Mouse (Mus musculus) CH12.LX (cell line): ENCODE data around the gene 2210408I21Rik. TPM values are rescaled to one million over a fixed set of nuclear protein-coding genes. Genes with fewer than 3 reads are reported as not detected.
"Not testable (repeated sequence)": the region's sequence is repeated elsewhere in the genome, so short reads cannot be mapped to it uniquely, and the experiment has no call there.

Experiments
- DNase-seq: peaks from one replicate; pipeline ENCODE4 v3.0.0-alpha.2; 2013; ENCODE audit errors: extremely low read depth
- H3K27ac ChIP-seq: 2 replicates; pipeline ENCODE4 v1.5.1; 2012; ENCODE audit warnings: low read depth, mild to moderate bottlenecking, control low read depth, moderate library complexity; ENCODE audit not compliant: insufficient read depth
- H3K27me3 ChIP-seq: replicated peaks from 2 replicates; pipeline ENCODE3; 2012; ENCODE audit warnings: inconsistent platforms
- H3K36me3 ChIP-seq, 2 experiments: replicated peaks in 1 of 2; 2 replicates each; pipeline versions ENCODE3 to v1.6.1; 2012; ENCODE audit warnings: inconsistent platforms in 1 of 2, low read length in 1 of 2, mild to moderate bottlenecking in 1 of 2, mixed read lengths in 1 of 2, moderate library complexity in 1 of 2; ENCODE audit not compliant: control insufficient read depth in 1 of 2, insufficient read depth in 1 of 2
- H3K4me1 ChIP-seq, 2 experiments: 2 replicates each; pipeline ENCODE4 v1.6.1; 2012; ENCODE audit warnings: inconsistent platforms in 1 of 2, moderate library complexity in 1 of 2; ENCODE audit not compliant: insufficient read depth in 2 of 2, control insufficient read depth in 1 of 2
- H3K4me2 ChIP-seq: 2 replicates; pipeline ENCODE4 v1.6.1; 2012; ENCODE audit warnings: low read depth, mild to moderate bottlenecking, control low read depth; ENCODE audit not compliant: poor library complexity, insufficient read depth, severe bottlenecking
- H3K4me3 ChIP-seq, 3 experiments: fragments of 150-350 bp in 1 of 3; sonication (generic) in 1 of 3; replicated peaks in 1 of 3; 2 replicates each; pipeline versions ENCODE3 to v1.5.1; 2011 to 2012; ENCODE audit warnings: low read depth in 2 of 3, low read length in 2 of 3, mild to moderate bottlenecking in 2 of 3, moderate library complexity in 2 of 3, control low read depth in 1 of 3, improper control_type of control experiment in 1 of 3, inconsistent platforms in 1 of 3, mixed read lengths in 1 of 3; ENCODE audit not compliant: poor library complexity in 1 of 3
- H3K79me2 ChIP-seq: replicated peaks from 2 replicates; pipeline ENCODE4 v1.6.1; 2012; ENCODE audit warnings: mild to moderate bottlenecking, moderate library complexity; ENCODE audit not compliant: control insufficient read depth, poor library complexity, insufficient read depth, severe bottlenecking; ENCODE audit errors: extremely low read depth
- H3K9ac ChIP-seq: 2 replicates; pipeline ENCODE4 v1.6.1; 2012; ENCODE audit warnings: low read depth, mild to moderate bottlenecking, control low read depth, moderate library complexity; ENCODE audit not compliant: insufficient read depth
- H3K9me3 ChIP-seq: replicated peaks from 2 replicates; pipeline ENCODE3; 2012; ENCODE audit warnings: low read length, inconsistent platforms, mixed read lengths
- CHD1 ChIP-seq: IDR thresholded peaks from 2 replicates; pipeline ENCODE4 v1.6.1; 2012; ENCODE audit warnings: low read depth, low read length, improper control_type of control experiment, inconsistent platforms
- CHD2 ChIP-seq: IDR thresholded peaks from 2 replicates; pipeline ENCODE4 v1.6.1; 2011; ENCODE audit warnings: low read length, improper control_type of control experiment
- E2F4 ChIP-seq: IDR thresholded peaks from 2 replicates; pipeline ENCODE4 v1.6.1; 2011; ENCODE audit warnings: low read depth, low read length, improper control_type of control experiment; ENCODE audit not compliant: insufficient replicate concordance
- ELF1 ChIP-seq: IDR thresholded peaks from 2 replicates; pipeline ENCODE4 v1.6.1; 2014; ENCODE audit warnings: low read depth, mild to moderate bottlenecking, inconsistent platforms, low read length, improper control_type of control experiment
- ETS1 ChIP-seq: conservative IDR thresholded peaks from 2 replicates; pipeline ENCODE4 v1.6.1; 2012; ENCODE audit warnings: low read depth, mild to moderate bottlenecking, inconsistent platforms, low read length, improper control_type of control experiment, moderate library complexity
- HCFC1 ChIP-seq: IDR thresholded peaks from 2 replicates; pipeline ENCODE4 v1.6.1; 2012; ENCODE audit warnings: low read depth, mild to moderate bottlenecking, inconsistent platforms, low read length, improper control_type of control experiment
- IRF4 ChIP-seq: IDR thresholded peaks from 2 replicates; pipeline ENCODE4 v1.6.1; 2014; ENCODE audit warnings: low read depth, mild to moderate bottlenecking, inconsistent platforms, low read length, improper control_type of control experiment
- KAT2A ChIP-seq: IDR thresholded peaks from 2 replicates; pipeline ENCODE4 v1.6.1; 2012; ENCODE audit warnings: low read length, improper control_type of control experiment, inconsistent platforms; ENCODE audit not compliant: insufficient replicate concordance
- MAX ChIP-seq: IDR thresholded peaks from 2 replicates; pipeline ENCODE4 v1.6.1; 2011; ENCODE audit warnings: low read length, improper control_type of control experiment
- MEF2A ChIP-seq: IDR thresholded peaks from 2 replicates; pipeline ENCODE4 v1.6.1; 2014; ENCODE audit warnings: low read depth, mild to moderate bottlenecking, inconsistent platforms, low read length, improper control_type of control experiment, borderline replicate concordance
- MXI1 ChIP-seq: IDR thresholded peaks from 2 replicates; pipeline ENCODE4 v1.6.1; 2011; ENCODE audit warnings: mild to moderate bottlenecking, low read depth, low read length, improper control_type of control experiment
- NELFE ChIP-seq: IDR thresholded peaks from 2 replicates; pipeline ENCODE4 v1.6.1; 2011; ENCODE audit warnings: low read depth, low read length, improper control_type of control experiment
- PAX5 ChIP-seq: IDR thresholded peaks from 2 replicates; pipeline ENCODE4 v1.6.1; 2012; ENCODE audit warnings: low read length, inconsistent platforms, mixed read lengths
- POLR2A ChIP-seq: IDR thresholded peaks from 2 replicates; pipeline ENCODE4 v1.6.1; 2011; ENCODE audit warnings: low read depth, mild to moderate bottlenecking, improper control_type of control experiment, low read length
- RAD21 ChIP-seq: IDR thresholded peaks from 2 replicates; pipeline ENCODE4 v1.6.1; 2011; ENCODE audit warnings: low read depth, mild to moderate bottlenecking, low read length, improper control_type of control experiment, moderate library complexity
- SIN3A ChIP-seq: IDR thresholded peaks from 2 replicates; pipeline ENCODE4 v1.6.1; 2012; ENCODE audit warnings: low read length, improper control_type of control experiment, inconsistent platforms
- SMC3 ChIP-seq: IDR thresholded peaks from 2 replicates; pipeline ENCODE4 v1.6.1; 2011; ENCODE audit warnings: low read depth, low read length, improper control_type of control experiment
- TBP ChIP-seq: conservative IDR thresholded peaks from 2 replicates; pipeline ENCODE4 v1.6.1; 2011; ENCODE audit warnings: low read depth, low read length, improper control_type of control experiment
- TCF12 ChIP-seq: IDR thresholded peaks from 2 replicates; pipeline ENCODE4 v1.6.1; 2014; ENCODE audit warnings: low read depth, mild to moderate bottlenecking, inconsistent platforms, low read length, improper control_type of control experiment
- UBTF ChIP-seq: IDR thresholded peaks from 2 replicates; pipeline ENCODE4 v1.6.1; 2012; ENCODE audit warnings: low read depth, mild to moderate bottlenecking, inconsistent platforms, low read length, improper control_type of control experiment, moderate library complexity
- dilution Hi-C: fragments of 300-500 bp; cut with MboI; formaldehyde crosslinking; loops from 2 replicates; pipeline ENCODE4 v1.14.3; 2020; ENCODE audit warnings: low sequenced_read_pairs; ENCODE audit not compliant: extremely low pct_unique_long_range_greater_than_20kb, extremely low pct_ligation_motif_present
- in situ Hi-C: fragments of 300-500 bp; cut with MboI; formaldehyde crosslinking; loops from 3 replicates; pipeline ENCODE4 v1.14.3; 2019; ENCODE audit warnings: low sequenced_read_pairs, low pct_ligation_motif_present, low pct_unique_long_range_greater_than_20kb, mixed read lengths
- polyA plus RNA-seq: library from polyadenylated mRNA; unstranded; fragments of >175 nt; gene quantifications from 2 replicates; pipeline ENCODE4 v1.2.1, GENCODE M21; 2012; ENCODE audit warnings: low read depth; ENCODE audit not compliant: insufficient read length
- total RNA-seq, 2 experiments: library from RNA; depleted of rRNA; stranded (reverse); fragments of 300-350 nt in 1 of 2; fragments of >200 nt in 1 of 2; gene quantifications; 2 replicates each; pipeline ENCODE4 v1.2.3; 2012 to 2014

The 2210408I21Rik gene
- total RNA-seq (2012; rRNA removed) (5.6 and 7.6 TPM in 2 replicates), total RNA-seq (2014; rRNA removed) (14.7 and 24.2 TPM in 2 replicates), polyA plus RNA-seq (5.3 and 7.7 TPM in 2 replicates)

DNA sequence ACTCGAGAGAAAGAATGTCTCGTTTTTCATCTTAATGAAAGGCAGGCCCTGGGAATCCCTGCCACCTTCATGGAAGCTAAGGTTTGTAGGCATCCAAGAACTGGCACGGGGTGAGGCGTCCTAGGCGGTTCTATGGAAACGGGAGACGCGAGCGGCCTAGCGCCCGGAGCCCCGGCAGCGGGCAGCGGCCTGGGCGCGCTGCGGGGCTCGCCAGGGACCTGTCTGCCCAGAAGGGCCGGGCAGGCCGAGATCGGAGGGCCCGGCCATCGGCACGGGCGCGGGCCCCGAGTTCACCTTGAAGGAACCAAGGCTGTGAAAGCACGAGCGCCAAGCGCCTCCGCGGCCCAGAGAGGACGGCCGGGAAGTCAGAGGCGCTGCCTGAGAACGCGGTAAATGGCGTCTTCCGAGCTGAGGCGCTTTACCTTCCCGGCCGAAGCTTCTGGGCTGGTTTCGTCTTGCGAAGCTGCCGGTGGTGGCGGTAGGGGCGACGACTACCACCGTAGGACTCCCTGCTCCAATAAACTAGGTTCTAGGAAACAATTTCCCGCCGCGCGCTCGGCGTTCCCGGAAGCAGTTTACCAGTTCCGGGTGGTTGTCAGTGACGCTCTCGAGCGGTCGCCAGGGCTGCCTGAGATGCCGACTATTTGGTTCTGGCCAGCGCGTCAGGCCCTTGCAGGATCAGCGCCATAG, at the start of gene 2210408I21Rik, which contains the start of gene Slf1:
Gene 2210408I21Rik (plus strand): TSS at position 610 of the 690 bp plus-strand sequence.
Gene Slf1 (minus strand): TSS at position 543 of the 690 bp plus-strand sequence.
- H3K4me1 ChIP-seq: peaks cover 0 to 35% of the 10 kb centered on the region in 2 experiments; a peak in 2 of 4 replicates
- H3K4me3 ChIP-seq: peak within 1 kb of the TSS; percentile 82 to 88 (median 87)
- H3K36me3 ChIP-seq: peaks cover 3 to 4% of the 10 kb centered on the region in 2 experiments
- in situ Hi-C loops: loop anchor here (10.0 kb wide), 1 partner anchor 80 kb away; no protein-coding TSS in a partner anchor
- H3K27ac ChIP-seq: peak within 1 kb of the TSS; percentile 91
- H3K27me3 ChIP-seq: no peaks in the 10 kb centered on the region
- TF ChIP-seq CHD2: peak; percentile 90
- TF ChIP-seq HCFC1: peak; percentile 91
- peak; percentile 92 for TF ChIP-seq KAT2A
- TF ChIP-seq PAX5: no peak
- no peak for TF ChIP-seq RAD21
- peak; percentile 89 for TF ChIP-seq UBTF
- peak; percentile 41; the same call in 1 of the 2 replicates for TF ChIP-seq MEF2A
- TF ChIP-seq E2F4: peak; percentile 99
- peak; percentile 95 for TF ChIP-seq MXI1
- TF ChIP-seq TBP: peak; percentile 57
- TF ChIP-seq NELFE: peak; percentile 82
- peak; percentile 34; the same call in 1 of the 2 replicates for TF ChIP-seq IRF4
- TF ChIP-seq SIN3A: peak; percentile 100
- no peak for TF ChIP-seq SMC3
- peak; percentile 88 for TF ChIP-seq ELF1
- TF ChIP-seq MAX: no peak
- no peak for TF ChIP-seq ETS1
- peak; percentile 62 for TF ChIP-seq TCF12
- peak; percentile 80 for TF ChIP-seq POLR2A
- TF ChIP-seq CHD1: 0 out of 2 replicates have a peak, but pooled peaks have one; percentile 10
- TF ChIP-seq, all 38 proteins: peak for 15
- dilution Hi-C loops: no loop called here
- Histone ChIP-seq H3K4me2 (peak within 1 kb of the TSS; percentile 82), H3K9ac (peak within 1 kb of the TSS; percentile 87), H3K79me2 (peaks cover 36% of the 10 kb centered on the region), H3K9me3 (no peaks in the 10 kb centered on the region)
- DNase-seq: peak; percentile 89

DNA sequence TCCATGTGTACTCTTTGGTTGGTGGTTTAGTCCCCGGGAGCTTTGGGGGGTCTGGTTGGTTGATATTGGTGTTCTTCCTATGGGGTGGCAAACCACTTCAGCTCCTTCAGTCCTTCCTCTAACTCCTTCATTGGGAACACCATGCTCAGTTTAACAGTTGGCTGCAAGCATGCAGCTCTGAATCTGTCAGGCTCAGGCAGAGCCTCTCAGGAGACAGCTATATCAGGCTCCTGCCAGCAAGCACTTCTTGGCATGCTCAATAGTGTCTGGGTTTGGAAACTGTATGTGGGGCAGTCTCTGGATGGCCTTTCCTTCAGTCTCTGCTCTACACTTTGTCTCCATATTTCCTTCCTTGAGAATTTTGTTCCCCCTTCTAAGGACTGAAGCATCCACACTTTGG, 42.5 kb upstream of the 2210408I21Rik start:
- H3K79me2 ChIP-seq, DNase-seq, H3K4me2 ChIP-seq, dilution Hi-C loops, H3K9me3 ChIP-seq, H3K4me3 ChIP-seq, in situ Hi-C loops, H3K4me1 ChIP-seq, H3K9ac ChIP-seq, H3K27me3 ChIP-seq, H3K27ac ChIP-seq: not testable (repeated sequence)
- H3K36me3 ChIP-seq: peaks cover 8 to 20% of the 10 kb centered on the region in 2 experiments
